Mouse (Mus musculus) kidney, postnatal 0 days (tissue): Measurements from ENCODE around the gene Il10rb. TPM values are rescaled to one million over a fixed set of nuclear protein-coding genes. Genes with fewer than 3 reads are reported as not detected.

Experiments used
- ATAC-seq: fragments of 200-750 bp; cut with Nextera tagmentation; replicated peaks from 2 replicates; pipeline ENCODE4 v1.8.0; 2017; ENCODE audit warnings: low read depth, moderate number of reproducible peaks, moderate TSS enrichment, moderate library complexity; ENCODE audit not compliant: low FRiP score
- DNase-seq: peaks from one replicate; pipeline ENCODE4 v3.0.0-alpha.2; 2016; ENCODE audit warnings: low spot score
- H3K27ac ChIP-seq: fragments of 300-500 bp; sonication (generic); 2 replicates; pipeline ENCODE4 v1.5.1; 2014; ENCODE audit warnings: mild to moderate bottlenecking
- H3K27me3 ChIP-seq: fragments of 300-500 bp; sonication (generic); 2 replicates; pipeline ENCODE4 v1.6.1; 2014; ENCODE audit warnings: low read length, mixed read lengths; ENCODE audit not compliant: insufficient read depth
- H3K36me3 ChIP-seq: fragments of 300-500 bp; sonication (generic); 2 replicates; pipeline ENCODE4 v1.6.1; 2014; ENCODE audit warnings: low read length, mixed read lengths; ENCODE audit not compliant: insufficient read depth
- H3K4me1 ChIP-seq: fragments of 300-500 bp; sonication (generic); replicated peaks from 2 replicates; pipeline ENCODE4 v1.6.1; 2014; ENCODE audit warnings: antibody characterized with exemption, low read length, mixed read lengths; ENCODE audit not compliant: insufficient read depth
- H3K4me2 ChIP-seq: fragments of 300-500 bp; sonication (generic); 2 replicates; pipeline ENCODE4 v1.6.1; 2014; ENCODE audit warnings: mild to moderate bottlenecking, low read length, moderate library complexity, mixed read lengths
- H3K4me3 ChIP-seq: fragments of 300-500 bp; sonication (generic); replicated peaks from 2 replicates; pipeline ENCODE4 v1.5.1; 2014; ENCODE audit warnings: low read depth, low read length
- H3K9ac ChIP-seq: fragments of 300-500 bp; sonication (generic); 2 replicates; pipeline ENCODE4 v1.6.1; 2014; ENCODE audit warnings: low read depth, low read length
- H3K9me3 ChIP-seq: fragments of 300-500 bp; sonication (generic); replicated peaks from 2 replicates; pipeline ENCODE4 v1.6.1; 2016; ENCODE audit warnings: low read length, inconsistent platforms, mixed read lengths
- CTCF ChIP-seq: IDR thresholded peaks from 2 replicates; pipeline ENCODE4 v1.5.1; 2016; ENCODE audit warnings: antibody characterized with exemption, low read depth, mild to moderate bottlenecking, moderate library complexity
- WGBS: fragments of 180-500 bp; shearing (Covaris S2); extraction: QIAGEN DNeasy Blood & Tissue Kit; methylation state at CpG from one replicate; pipeline ENCODE4 v1.1.7; 2014; 5-methylcytosine and 5-hydroxymethylcytosine counted together
- polyA plus RNA-seq: library from polyadenylated mRNA; unstranded; fragments of >200 nt; fragmentation: Nextera tagmentation; extraction: Ambion mirVana; gene quantifications from 2 replicates; pipeline ENCODE4 v1.2.1, GENCODE M21; 2015

Gene Il10rb
- polyA plus RNA-seq, 1 experiment from 2014 or later: 44.6 TPM

- no peaks in the 10 kb centered on the region for H3K9me3 ChIP-seq
- no peak overlapping the region for H3K4me3 ChIP-seq
- 0 out of 2 replicates have a peak, but pooled peaks cover 9% of the 10 kb centered on the region for H3K36me3 ChIP-seq
- ATAC-seq (no peak), DNase-seq (no peak)
- H3K4me2 ChIP-seq: no peak overlapping the region
- WGBS: 72% methylated on average over 5 of the region's 5 CpGs
- peaks cover 20% of the 10 kb centered on the region for H3K4me1 ChIP-seq
- H3K27me3 ChIP-seq: no peaks in the 10 kb centered on the region
- H3K9ac ChIP-seq: no peak overlapping the region
- no peak for TF ChIP-seq CTCF
- no peak overlapping the region for H3K27ac ChIP-seq
These were observed 25.8 kb upstream of the Il10rb start for GRCm38 (mm10) chr16:91380151-91380550.

GRCm38 (mm10) chr16:91381606-91382005, 24.4 kb upstream of the Il10rb start:
- H3K27me3 ChIP-seq: no peaks in the 10 kb centered on the region
- H3K9ac ChIP-seq: no peak overlapping the region
- no peak overlapping the region for H3K4me2 ChIP-seq
- 77% methylated on average over 4 of the region's 4 CpGs for WGBS
- H3K36me3 ChIP-seq: 0 out of 2 replicates have a peak, but pooled peaks cover 9% of the 10 kb centered on the region
- no peak overlapping the region for H3K27ac ChIP-seq
- TF ChIP-seq CTCF: no peak
- DNase-seq: no peak
- no peaks in the 10 kb centered on the region for H3K9me3 ChIP-seq
- ATAC-seq: no peak
- peaks cover 21% of the 10 kb centered on the region for H3K4me1 ChIP-seq
- H3K4me3 ChIP-seq: no peak overlapping the region

- no peak overlapping the region for H3K27ac ChIP-seq
- H3K4me2 ChIP-seq: no peak overlapping the region
These were observed 23.6 kb upstream of the Il10rb start for GRCm38 (mm10) chr16:91382261-91382790.

GRCm38 (mm10) chr16:91384221-91384620, 21.7 kb upstream of the Il10rb start:
- Histone ChIP-seq H3K9ac (no peak overlapping the region), H3K27ac (peak overlapping the region; percentile 58; the same call in 1 of the 2 replicates), H3K4me1 (peaks cover 12% of the 10 kb centered on the region), H3K4me3 (no peak overlapping the region), H3K9me3 (no peaks in the 10 kb centered on the region), H3K36me3 (peaks cover 20% of the 10 kb centered on the region; the same call in 1 of the 2 replicates), H3K27me3 (no peaks in the 10 kb centered on the region), H3K4me2 (no peak overlapping the region)
- DNase-seq: no peak
- ATAC-seq: no peak
- 74% methylated on average over 4 of the region's 4 CpGs for WGBS
- TF ChIP-seq CTCF: no peak

More at GRCm38 (mm10) chr16:91382261-91382790, 23.6 kb upstream of the Il10rb start:
- DNase-seq (no peak), ATAC-seq (no peak)
- H3K9ac ChIP-seq: no peak overlapping the region
- H3K9me3 ChIP-seq: no peaks in the 10 kb centered on the region
- no peak for TF ChIP-seq CTCF
- H3K27me3 ChIP-seq: no peaks in the 10 kb centered on the region
- H3K36me3 ChIP-seq: 0 out of 2 replicates have a peak, but pooled peaks cover 9% of the 10 kb centered on the region
- 92% methylated on average over 9 of the region's 9 CpGs for WGBS
- H3K4me1 ChIP-seq: peaks cover 21% of the 10 kb centered on the region
- no peak overlapping the region for H3K4me3 ChIP-seq

GRCm38 (mm10) chr16:91385621-91386020, 20.3 kb upstream of the Il10rb start:
- H3K4me2 ChIP-seq: no peak overlapping the region
- DNase-seq (peak; percentile 72), ATAC-seq (0 out of 2 replicates have a peak, but pooled peaks have one; percentile 33)
- 17% methylated on average over 10 of the region's 10 CpGs for WGBS
- TF ChIP-seq CTCF: no peak
- 0 out of 2 replicates have a peak overlapping the region, but pooled peaks have one; percentile 13 for H3K9ac ChIP-seq
- H3K36me3 ChIP-seq: peaks cover 24% of the 10 kb centered on the region; the same call in 1 of the 2 replicates
- H3K27me3 ChIP-seq: no peaks in the 10 kb centered on the region
- H3K9me3 ChIP-seq: no peaks in the 10 kb centered on the region
- H3K4me1 ChIP-seq: 0 out of 2 replicates have a peak, but pooled peaks cover 10% of the 10 kb centered on the region
- peak overlapping the region; percentile 57 for H3K27ac ChIP-seq
- no peak overlapping the region for H3K4me3 ChIP-seq

GRCm38 (mm10) chr16:91386419-91387120, 19.4 kb upstream of the Il10rb start:
- no peak for TF ChIP-seq CTCF
- 89% methylated on average over 10 of the region's 10 CpGs for WGBS
- H3K4me2 ChIP-seq: no peak overlapping the region
- no peaks in the 10 kb centered on the region for H3K9me3 ChIP-seq
- no peak overlapping the region for H3K9ac ChIP-seq
- no peak overlapping the region for H3K27ac ChIP-seq
- DNase-seq (no peak), ATAC-seq (no peak)
- H3K4me3 ChIP-seq: no peak overlapping the region
- 0 out of 2 replicates have a peak, but pooled peaks cover 6% of the 10 kb centered on the region for H3K4me1 ChIP-seq
- H3K36me3 ChIP-seq: peaks cover 25% of the 10 kb centered on the region; the same call in 1 of the 2 replicates
- H3K27me3 ChIP-seq: no peaks in the 10 kb centered on the region
